Mouse (Mus musculus) forebrain, postnatal 0 days (tissue): ENCODE measurements around the gene Tipin. TPM values are rescaled to one million over a fixed set of nuclear protein-coding genes. Genes with fewer than 3 reads are reported as not detected.

Source experiments
- ATAC-seq: fragments of 200-750 bp; cut with Nextera tagmentation; 2 replicates; pipeline ENCODE4 v1.8.0; 2017; ENCODE audit warnings: mild to moderate bottlenecking, moderate library complexity
- DNase-seq: peaks from one replicate; pipeline ENCODE4 v3.0.0-alpha.2; 2015
- H3K27ac ChIP-seq: fragments of 300-500 bp; sonication (generic); 2 replicates; pipeline ENCODE4 v1.5.1; 2014; ENCODE audit warnings: low read depth, mild to moderate bottlenecking, antibody characterized with exemption, low read length, moderate library complexity, mixed read lengths
- H3K27me3 ChIP-seq: fragments of 300-500 bp; sonication (generic); 2 replicates; pipeline ENCODE4 v1.6.1; 2014; ENCODE audit warnings: mild to moderate bottlenecking, low read length, mixed read lengths; ENCODE audit not compliant: insufficient read depth
- H3K36me3 ChIP-seq: fragments of 300-500 bp; sonication (generic); 2 replicates; pipeline ENCODE4 v1.6.1; 2014; ENCODE audit warnings: mild to moderate bottlenecking, moderate library complexity; ENCODE audit not compliant: insufficient read depth
- H3K4me1 ChIP-seq: fragments of 300-500 bp; sonication (generic); 2 replicates; pipeline ENCODE4 v1.6.1; 2014; ENCODE audit warnings: antibody characterized with exemption; ENCODE audit not compliant: insufficient read depth
- H3K4me2 ChIP-seq: fragments of 300-500 bp; sonication (generic); 2 replicates; pipeline ENCODE4 v1.6.1; 2014; ENCODE audit warnings: low read depth, mild to moderate bottlenecking, moderate library complexity
- H3K4me3 ChIP-seq: fragments of 300-500 bp; sonication (generic); 2 replicates; pipeline ENCODE4 v1.5.1; 2014; ENCODE audit warnings: low read depth, low read length, mixed read lengths
- H3K9ac ChIP-seq: fragments of 300-500 bp; sonication (generic); 2 replicates; pipeline ENCODE4 v1.6.1; 2014; ENCODE audit warnings: mild to moderate bottlenecking
- H3K9me3 ChIP-seq: fragments of 300-500 bp; sonication (generic); 2 replicates; pipeline ENCODE4 v1.6.1; 2016; ENCODE audit warnings: low read length
- CTCF ChIP-seq: sonication (generic); IDR thresholded peaks from 2 replicates; pipeline ENCODE4 v1.5.1; 2016; ENCODE audit warnings: antibody characterized with exemption, control low read depth, low read depth
- WGBS: fragments of 180-500 bp; shearing (Covaris S2); extraction: QIAGEN DNeasy Blood & Tissue Kit; methylation state at CpG from one replicate; pipeline ENCODE4 v1.1.7; 2014; 5-methylcytosine and 5-hydroxymethylcytosine counted together
- polyA plus RNA-seq: library from polyadenylated mRNA; unstranded; fragments of >200 nt; fragmentation: Nextera tagmentation; extraction: Ambion mirVana; gene quantifications from 2 replicates; pipeline ENCODE4 v1.2.1, GENCODE M21; 2015
- total RNA-seq: library from RNA; depleted of rRNA; stranded (reverse); fragments of >200 nt; gene quantifications from 2 replicates; pipeline ENCODE4 v1.2.3, GENCODE M21; 2014; rRNA removed

Gene Tipin
- 81.2 and 85.9 TPM in 2 replicates for total RNA-seq
- polyA plus RNA-seq: 88.0 and 96.5 TPM in 2 replicates

GRCm38 (mm10) chr9:64281105-64281780 lies at the start of gene Tipin:
Tipin (plus strand) TSS chr9:64281581.
- Histone ChIP-seq H3K4me2 (peak within 1 kb of the TSS; percentile 68), H3K9me3 (no peaks in the 10 kb centered on the region), H3K36me3 (no peaks in the 10 kb centered on the region), H3K9ac (peak within 1 kb of the TSS; percentile 91), H3K4me1 (no peaks in the 10 kb centered on the region), H3K27me3 (no peaks in the 10 kb centered on the region), H3K4me3 (peak within 1 kb of the TSS; percentile 83), H3K27ac (peak within 1 kb of the TSS; percentile 91)
- DNase-seq: peak; percentile 95
- TF ChIP-seq CTCF: no peak
- WGBS: 4% methylated on average over 46 of the region's 46 CpGs
- ATAC-seq: peak; percentile 97

DNA sequence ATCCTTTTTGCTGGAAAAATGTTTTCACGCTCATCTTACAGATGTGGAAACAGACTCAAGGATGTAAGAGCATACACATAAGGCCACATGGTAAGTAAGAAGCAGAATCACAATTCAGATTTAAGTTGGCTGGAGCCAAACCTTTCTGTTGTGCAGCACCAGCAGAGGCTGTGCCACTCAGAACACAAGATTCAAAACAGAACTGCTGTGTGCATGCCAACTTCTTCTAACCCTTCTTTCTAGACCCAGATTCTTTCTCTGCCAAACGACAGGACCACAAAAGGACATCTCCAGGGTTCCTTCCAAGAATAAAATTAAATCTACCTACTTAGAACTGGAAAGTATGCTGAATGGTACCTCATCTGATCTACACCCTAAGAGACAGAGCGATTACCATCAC lies 49.7 kb upstream of the Tipin start:
- no peak overlapping the region for H3K4me2 ChIP-seq
- H3K9me3 ChIP-seq: no peaks in the 10 kb centered on the region
- ATAC-seq: no peak

GRCm38 (mm10) chr9:64232257-64232957 lies 49.0 kb upstream of the Tipin start:
- Histone ChIP-seq H3K36me3 (no peaks in the 10 kb centered on the region), H3K9ac (no peak overlapping the region), H3K27me3 (no peaks in the 10 kb centered on the region), H3K4me1 (peaks cover 9% of the 10 kb centered on the region), H3K4me3 (no peak overlapping the region), H3K27ac (peak overlapping the region; percentile 35; the same call in 1 of the 2 replicates), H3K4me2 (no peak overlapping the region), H3K9me3 (no peaks in the 10 kb centered on the region)
- TF ChIP-seq CTCF: no peak
- WGBS: 42% methylated on average over 9 of the region's 9 CpGs
- ATAC-seq: no peak
- DNase-seq: peak; percentile 13

More for the DNA sequence above, 49.7 kb upstream of the Tipin start:
- H3K27ac ChIP-seq: peak overlapping the region; percentile 35
- H3K9ac ChIP-seq: no peak overlapping the region
- no peak for DNase-seq
- no peak for TF ChIP-seq CTCF
- no peaks in the 10 kb centered on the region for H3K27me3 ChIP-seq
- peaks cover 9% of the 10 kb centered on the region for H3K4me1 ChIP-seq
- 60% methylated on average over 3 of the region's 3 CpGs for WGBS
- H3K4me3 ChIP-seq: no peak overlapping the region
- no peaks in the 10 kb centered on the region for H3K36me3 ChIP-seq

DNA sequence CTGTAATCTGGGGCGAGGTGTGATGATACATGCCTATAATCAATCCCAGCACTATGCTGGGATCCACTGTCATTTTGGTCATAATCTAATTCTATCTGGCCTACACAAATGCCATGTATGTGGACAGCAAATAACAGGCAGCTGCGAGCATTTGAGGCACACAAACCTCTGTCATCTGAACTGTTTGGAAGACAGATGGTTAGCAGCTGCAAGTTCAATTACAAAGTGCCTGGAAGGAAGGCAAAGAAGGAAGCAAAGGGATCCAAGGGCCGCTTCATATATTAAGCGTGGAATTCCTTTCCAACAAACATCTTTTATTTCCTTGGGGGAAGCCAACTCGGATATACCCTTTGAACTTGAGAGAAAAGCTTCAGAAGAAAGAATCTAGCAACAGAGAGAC lies 47.7 kb upstream of the Tipin start:
- H3K9ac ChIP-seq: no peak overlapping the region
- ATAC-seq (no peak), DNase-seq (no peak)
- no peak overlapping the region for H3K4me2 ChIP-seq
- no peaks in the 10 kb centered on the region for H3K9me3 ChIP-seq
- WGBS: 54% methylated on average over 5 of the region's 5 CpGs
- H3K4me1 ChIP-seq: peaks cover 9% of the 10 kb centered on the region
- TF ChIP-seq CTCF: no peak
- no peaks in the 10 kb centered on the region for H3K36me3 ChIP-seq
- no peak overlapping the region for H3K27ac ChIP-seq
- no peaks in the 10 kb centered on the region for H3K27me3 ChIP-seq
- H3K4me3 ChIP-seq: no peak overlapping the region

- no peak within 1 kb of the TSS for H3K27ac ChIP-seq
- no peak within 1 kb of the TSS for H3K4me3 ChIP-seq
- WGBS: 97% methylated on average over 8 of the region's 8 CpGs
- H3K27me3 ChIP-seq: no peaks in the 10 kb centered on the region
- no peaks in the 10 kb centered on the region for H3K9me3 ChIP-seq
- no peak for DNase-seq
- ATAC-seq: no peak
- H3K36me3 ChIP-seq: no peaks in the 10 kb centered on the region
- no peak for TF ChIP-seq CTCF
- peaks cover 9% of the 10 kb centered on the region for H3K4me1 ChIP-seq
- H3K9ac ChIP-seq: no peak within 1 kb of the TSS
- H3K4me2 ChIP-seq: no peak within 1 kb of the TSS
These were observed 46.5 kb upstream of the Tipin start, which contains the start of gene Uchl4 for GRCm38 (mm10) chr9:64234768-64235435. Uchl4 (plus strand) TSS chr9:64235201.

- no peak overlapping the region for H3K27ac ChIP-seq
- H3K9me3 ChIP-seq: no peaks in the 10 kb centered on the region
- no peak overlapping the region for H3K4me3 ChIP-seq
- TF ChIP-seq CTCF: no peak
- no peak overlapping the region for H3K9ac ChIP-seq
- peaks cover 9% of the 10 kb centered on the region for H3K4me1 ChIP-seq
- 96% methylated on average over 7 of the region's 7 CpGs for WGBS
- no peak overlapping the region for H3K4me2 ChIP-seq
- no peaks in the 10 kb centered on the region for H3K36me3 ChIP-seq
- DNase-seq (no peak), ATAC-seq (no peak)
- no peaks in the 10 kb centered on the region for H3K27me3 ChIP-seq
These were observed 45.3 kb upstream of the Tipin start for GRCm38 (mm10) chr9:64236056-64236455.
